27 mouse cellular contexts compared by ENCODE assay signal in genomic region chr19:21750154-21750553, GRCm38 (mm10).
"Had no signal": no experiment of that assay in that cellular context is flagged by ENCODE, and none has a peak within 500 bp of the region (broad histone marks: within the 10 kb centered on the region; RNA-seq: fewer than 3 reads in every experiment).

No protein-coding gene starts in this region.

- H3K4me3 ChIP-seq: limb, embryonic 10.5 days; limb, embryonic 12.5 days; limb, embryonic 13.5 days; limb, embryonic 15.5 days; liver, embryonic 12.5 days; liver, embryonic 13.5 days; liver, embryonic 15.5 days; lung, embryonic 15.5 days; megakaryocyte, embryonic 14.5 days; midbrain, embryonic 10.5 days; midbrain, embryonic 12.5 days; midbrain, embryonic 13.5 days; midbrain, embryonic 15.5 days; myocyte; neural tube, embryonic 12.5 days had no signal

- H3K36me3 ChIP-seq: limb, embryonic 10.5 days; limb, embryonic 12.5 days; limb, embryonic 13.5 days; limb, embryonic 15.5 days; liver, embryonic 12.5 days; liver, embryonic 13.5 days; liver, embryonic 15.5 days; lung, embryonic 15.5 days; midbrain, embryonic 10.5 days; midbrain, embryonic 12.5 days; midbrain, embryonic 13.5 days; midbrain, embryonic 15.5 days; neural tube, embryonic 12.5 days had no signal

- DNase-seq: liver; liver, embryonic 13.5 days; liver, postnatal 0 days; lung, adult 18-20 months; lung, adult 2 months; lung, embryonic 14.5 days; lung, postnatal 10 days; lung, postnatal 14 days; lung, postnatal 36 days; lung, postnatal 4 days; midbrain, embryonic 14.5 days had no signal

- H3K9me3 ChIP-seq: limb, embryonic 10.5 days; limb, embryonic 12.5 days; limb, embryonic 13.5 days; limb, embryonic 15.5 days; liver, embryonic 12.5 days; liver, embryonic 13.5 days; liver, embryonic 15.5 days; lung, embryonic 15.5 days; megakaryocyte, embryonic 14.5 days; midbrain, embryonic 10.5 days; midbrain, embryonic 12.5 days; midbrain, embryonic 13.5 days; midbrain, embryonic 15.5 days; neural tube, embryonic 12.5 days had no signal

- H3K9ac ChIP-seq: limb, embryonic 12.5 days; limb, embryonic 13.5 days; limb, embryonic 15.5 days; liver, embryonic 12.5 days; liver, embryonic 13.5 days; liver, embryonic 14.5 days; liver, embryonic 15.5 days; liver, postnatal 0 days; lung, embryonic 14.5 days; lung, embryonic 15.5 days; midbrain, embryonic 12.5 days; midbrain, embryonic 13.5 days; midbrain, embryonic 15.5 days; neural tube, embryonic 12.5 days had no signal

- H3K27me3 ChIP-seq: limb, embryonic 12.5 days; limb, embryonic 15.5 days; liver, embryonic 12.5 days; liver, embryonic 13.5 days; liver, embryonic 15.5 days; lung, embryonic 15.5 days; megakaryocyte, embryonic 14.5 days; midbrain, embryonic 12.5 days; midbrain, embryonic 13.5 days; midbrain, embryonic 15.5 days; neural tube, embryonic 12.5 days had no signal

- H3K27ac ChIP-seq: limb, embryonic 10.5 days; limb, embryonic 12.5 days; limb, embryonic 13.5 days; limb, embryonic 15.5 days; liver, embryonic 12.5 days; liver, embryonic 13.5 days; liver, embryonic 14.5 days; liver, embryonic 15.5 days; lung, embryonic 15.5 days; macrophage; midbrain, embryonic 10.5 days; midbrain, embryonic 12.5 days; midbrain, embryonic 13.5 days; midbrain, embryonic 15.5 days; neural tube, embryonic 12.5 days had no signal

- H3K4me1 ChIP-seq: limb, embryonic 10.5 days; limb, embryonic 12.5 days; limb, embryonic 13.5 days; limb, embryonic 15.5 days; liver, embryonic 12.5 days; liver, embryonic 13.5 days; liver, embryonic 15.5 days; lung, embryonic 15.5 days; midbrain, embryonic 10.5 days; midbrain, embryonic 12.5 days; midbrain, embryonic 13.5 days; midbrain, embryonic 15.5 days; neural tube, embryonic 12.5 days had no signal
